Mouse (Mus musculus) forebrain, embryonic 12.5 days (tissue): ENCODE measurements at regions not wholly inside any gene's neighbourhood (a gene's known extent, or its start where the extent isn't known, plus 50 kb on each side); places are given as distances from the start of the nearest gene placed in this dataset.

Source experiments
- ATAC-seq: fragments of 200-750 bp; cut with Nextera tagmentation; 2 replicates; pipeline ENCODE4 v1.8.0; 2017; ENCODE audit warnings: moderate TSS enrichment; ENCODE audit not compliant: low FRiP score
- H3K27ac ChIP-seq: fragments of 300-500 bp; sonication (generic); 2 replicates; pipeline ENCODE4 v1.5.1; 2016; ENCODE audit warnings: mild to moderate bottlenecking
- H3K27me3 ChIP-seq: fragments of 300-500 bp; sonication (generic); 2 replicates; pipeline ENCODE4 v1.6.1; 2016; ENCODE audit warnings: mild to moderate bottlenecking
- H3K36me3 ChIP-seq: fragments of 300-500 bp; sonication (generic); replicated peaks from 2 replicates; pipeline ENCODE4 v1.6.1; 2016; ENCODE audit warnings: mild to moderate bottlenecking
- H3K4me1 ChIP-seq: fragments of 300-500 bp; sonication (generic); 2 replicates; pipeline ENCODE4 v1.6.1; 2016
- H3K4me2 ChIP-seq: fragments of 300-500 bp; sonication (generic); 2 replicates; pipeline ENCODE4 v1.6.1; 2016; ENCODE audit warnings: mild to moderate bottlenecking, moderate library complexity
- H3K4me3 ChIP-seq: fragments of 300-500 bp; sonication (generic); replicated peaks from 2 replicates; pipeline ENCODE4 v1.5.1; 2016; ENCODE audit warnings: mild to moderate bottlenecking
- H3K9ac ChIP-seq: fragments of 300-500 bp; sonication (generic); 2 replicates; pipeline ENCODE4 v1.6.1; 2016; ENCODE audit warnings: mild to moderate bottlenecking
- H3K9me3 ChIP-seq: fragments of 300-500 bp; sonication (generic); 2 replicates; pipeline ENCODE4 v1.6.1; 2016
- WGBS: fragments of 180-500 bp; shearing (Covaris S2); methylation state at CpG from one replicate; pipeline ENCODE4 v1.1.7; 2016; 5-methylcytosine and 5-hydroxymethylcytosine counted together

DNA sequence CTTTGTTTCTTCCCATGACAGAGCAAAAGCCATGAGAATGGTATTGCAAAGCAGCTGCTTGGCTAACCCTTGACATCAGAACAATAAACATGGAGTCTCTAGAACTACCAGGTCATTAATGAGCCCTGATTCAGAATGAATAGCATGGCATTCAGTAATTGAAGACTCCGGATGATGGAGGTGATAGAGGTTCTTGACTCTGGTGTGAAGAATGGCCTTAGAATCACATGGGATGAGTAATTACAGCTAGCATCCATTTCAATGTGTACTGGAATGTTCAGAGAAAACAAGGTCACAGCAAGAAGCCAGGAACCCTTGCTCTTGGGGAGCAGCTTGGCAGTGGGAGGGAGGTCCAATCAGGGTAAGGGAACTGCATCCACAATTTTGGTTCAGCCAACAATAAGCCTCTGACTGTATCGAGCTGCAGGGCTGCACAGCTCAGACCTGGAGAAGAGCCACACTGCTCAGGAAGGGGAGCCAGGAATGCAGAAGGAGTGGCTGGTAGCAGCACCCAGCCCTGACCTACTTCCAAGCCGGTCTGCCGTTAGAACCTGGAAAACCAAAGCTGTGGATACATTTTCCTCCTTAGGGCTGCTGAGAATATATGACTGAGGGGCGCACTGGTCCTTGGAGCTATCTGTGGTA is 275.1 kb downstream of the Maf start:
- no peak overlapping the region for H3K27ac ChIP-seq
- no peaks in the 10 kb centered on the region for H3K36me3 ChIP-seq
- H3K9ac ChIP-seq, result no peak overlapping the region
- H3K4me2 ChIP-seq, result no peak overlapping the region
- 78% methylated on average over 5 of the region's 5 CpGs for WGBS
- 0 out of 2 replicates have a peak, but pooled peaks cover 3% of the 10 kb centered on the region for H3K4me1 ChIP-seq
- no peak overlapping the region for H3K4me3 ChIP-seq
- peaks cover 10% of the 10 kb centered on the region; the same call in 1 of the 2 replicates for H3K27me3 ChIP-seq
- H3K9me3 ChIP-seq, result no peaks in the 10 kb centered on the region
- ATAC-seq, result no peak

DNA sequence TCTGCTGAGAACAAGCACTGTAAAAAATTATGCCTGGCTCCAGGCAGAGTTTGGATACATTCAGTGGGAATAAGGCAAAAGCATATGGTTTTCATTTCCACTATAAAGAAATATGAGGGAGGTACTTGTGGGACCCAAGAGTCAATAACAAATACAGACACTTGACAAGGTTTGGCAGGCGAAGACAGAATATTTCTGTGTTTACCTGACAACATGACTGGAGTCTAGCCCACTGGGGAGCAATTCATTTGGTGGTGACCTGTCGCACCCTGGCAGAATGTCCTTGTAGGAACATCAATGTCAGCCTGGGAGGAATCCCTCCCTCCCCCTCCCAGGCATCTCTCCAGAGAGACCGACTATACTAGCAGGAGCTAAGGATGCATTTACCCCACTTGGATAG is 276.8 kb downstream of the Maf start:
- ATAC-seq, result no peak
- Histone ChIP-seq H3K9ac (no peak overlapping the region), H3K36me3 (no peaks in the 10 kb centered on the region), H3K9me3 (no peaks in the 10 kb centered on the region), H3K27me3 (peaks cover 17% of the 10 kb centered on the region; the same call in 1 of the 2 replicates), H3K4me2 (no peak overlapping the region), H3K4me3 (no peak overlapping the region), H3K4me1 (peaks cover 4% of the 10 kb centered on the region), H3K27ac (no peak overlapping the region)
- WGBS, result 75% methylated on average over 3 of the region's 3 CpGs

DNA sequence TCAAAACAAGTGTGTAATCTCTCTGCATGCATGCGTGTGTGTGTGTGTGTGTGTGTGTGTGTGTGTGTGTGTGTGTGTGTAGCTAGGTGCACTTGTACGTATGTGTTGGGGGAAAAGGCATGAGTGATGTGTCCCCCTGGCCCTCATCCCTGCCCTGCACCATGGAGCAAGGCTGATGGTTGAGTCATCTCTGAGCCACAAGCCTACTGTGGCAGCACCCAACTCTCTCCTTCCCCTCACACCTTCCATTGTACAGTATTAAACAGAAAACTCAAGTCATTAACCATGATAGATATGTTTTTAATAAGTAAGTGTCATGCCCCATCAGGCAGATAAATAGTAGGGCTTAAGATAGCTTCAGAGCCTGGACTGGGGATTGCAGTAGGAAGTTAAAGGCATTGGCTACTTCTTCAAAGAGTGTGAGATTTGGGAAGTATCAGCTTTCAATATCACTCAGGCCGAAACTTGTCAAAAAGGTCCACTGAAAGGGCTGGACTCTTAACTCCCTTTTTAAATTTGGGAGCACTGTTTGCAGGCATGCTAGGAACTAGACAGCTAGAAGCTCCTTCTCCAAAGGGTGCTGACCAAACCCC is 278.2 kb downstream of the Maf start:
- Histone ChIP-seq H3K4me2 (no peak overlapping the region), H3K4me1 (peaks cover 13% of the 10 kb centered on the region), H3K36me3 (no peaks in the 10 kb centered on the region), H3K9ac (no peak overlapping the region), H3K9me3 (no peaks in the 10 kb centered on the region), H3K4me3 (no peak overlapping the region), H3K27ac (no peak overlapping the region), H3K27me3 (peaks cover 17% of the 10 kb centered on the region; the same call in 1 of the 2 replicates)
- 77% methylated on average over 3 of the region's 3 CpGs for WGBS
- ATAC-seq, result no peak

DNA sequence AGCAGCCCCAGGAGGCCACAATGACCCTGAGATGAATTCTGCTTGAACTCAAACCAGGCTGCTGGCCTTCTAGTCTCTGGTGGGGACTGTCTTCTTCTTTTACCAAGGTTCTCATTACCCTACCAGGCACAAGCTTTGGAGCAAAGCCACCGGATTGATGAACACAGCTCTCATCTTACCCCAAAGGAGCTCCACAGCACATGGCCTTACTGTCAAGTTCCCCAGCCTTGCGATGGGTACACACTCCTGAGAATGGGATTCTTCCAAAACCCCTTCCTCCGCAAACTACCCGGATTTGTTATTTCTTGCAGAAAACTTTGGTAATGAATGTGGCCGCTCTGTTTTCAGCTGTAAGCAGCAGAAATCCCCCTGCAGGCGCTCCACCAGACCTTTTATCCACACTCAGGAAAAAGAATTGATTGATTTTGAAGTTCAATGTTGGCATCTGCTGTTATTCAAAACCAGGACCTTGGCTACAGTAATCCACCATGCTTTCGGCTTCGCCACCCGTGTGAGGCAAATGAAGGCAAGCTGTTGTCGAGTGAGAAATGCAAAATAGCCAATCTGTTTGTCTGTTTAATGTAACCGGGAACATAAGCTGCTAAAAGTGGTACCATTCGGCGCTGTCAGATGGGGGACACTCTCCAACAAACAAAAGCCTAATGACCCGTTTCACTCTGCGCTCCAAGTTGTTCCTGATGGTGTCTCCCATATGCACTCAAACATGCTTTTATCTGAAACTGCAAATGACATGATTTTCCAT is 278.9 kb downstream of the Maf start:
- Histone ChIP-seq H3K9me3 (no peaks in the 10 kb centered on the region), H3K4me1 (peaks cover 13% of the 10 kb centered on the region), H3K36me3 (no peaks in the 10 kb centered on the region), H3K4me3 (no peak overlapping the region), H3K27me3 (peaks cover 23% of the 10 kb centered on the region; the same call in 1 of the 2 replicates), H3K27ac (no peak overlapping the region), H3K9ac (no peak overlapping the region), H3K4me2 (no peak overlapping the region)
- 69% methylated on average over 15 of the region's 15 CpGs for WGBS
- ATAC-seq, result no peak

DNA sequence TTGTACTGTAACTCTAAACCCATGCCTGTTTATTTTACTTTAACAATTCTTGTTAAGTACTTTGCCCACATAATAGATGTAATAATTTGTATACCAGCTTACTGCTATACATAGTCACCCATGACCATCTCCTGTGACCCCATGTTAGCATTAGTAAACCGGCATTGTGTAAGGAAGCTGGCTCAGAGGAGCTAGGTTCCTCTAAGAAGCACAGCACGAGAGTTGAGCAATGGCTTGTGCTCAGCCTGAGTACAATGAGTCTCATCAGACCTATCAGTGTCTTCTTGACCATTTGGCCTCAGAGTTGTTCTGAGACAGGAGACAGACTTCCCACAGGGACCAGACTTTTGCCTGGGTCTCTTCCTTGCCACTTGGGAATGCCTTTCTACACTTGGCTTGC is 279.6 kb downstream of the Maf start:
- no peak overlapping the region for H3K4me2 ChIP-seq
- peaks cover 13% of the 10 kb centered on the region for H3K4me1 ChIP-seq
- 82% methylated on average over 2 of the region's 2 CpGs for WGBS
- no peak for ATAC-seq
- no peaks in the 10 kb centered on the region for H3K36me3 ChIP-seq
- H3K9ac ChIP-seq, result no peak overlapping the region
- no peak overlapping the region for H3K4me3 ChIP-seq
- H3K27ac ChIP-seq, result no peak overlapping the region
- peaks cover 23% of the 10 kb centered on the region; the same call in 1 of the 2 replicates for H3K27me3 ChIP-seq
- H3K9me3 ChIP-seq, result no peaks in the 10 kb centered on the region

- H3K9ac ChIP-seq, result no peak overlapping the region
- no peak for ATAC-seq
- H3K9me3 ChIP-seq, result no peaks in the 10 kb centered on the region
- WGBS, result 68% methylated on average over 3 of the region's 3 CpGs
- peaks cover 23% of the 10 kb centered on the region; the same call in 1 of the 2 replicates for H3K27me3 ChIP-seq
- no peak overlapping the region for H3K4me2 ChIP-seq
- H3K36me3 ChIP-seq, result no peaks in the 10 kb centered on the region
- H3K4me1 ChIP-seq, result peaks cover 13% of the 10 kb centered on the region
- no peak overlapping the region for H3K27ac ChIP-seq
- no peak overlapping the region for H3K4me3 ChIP-seq
Measured at GRCm38 (mm10) chr8:115427490-115427889, 280.1 kb downstream of the Maf start.

DNA sequence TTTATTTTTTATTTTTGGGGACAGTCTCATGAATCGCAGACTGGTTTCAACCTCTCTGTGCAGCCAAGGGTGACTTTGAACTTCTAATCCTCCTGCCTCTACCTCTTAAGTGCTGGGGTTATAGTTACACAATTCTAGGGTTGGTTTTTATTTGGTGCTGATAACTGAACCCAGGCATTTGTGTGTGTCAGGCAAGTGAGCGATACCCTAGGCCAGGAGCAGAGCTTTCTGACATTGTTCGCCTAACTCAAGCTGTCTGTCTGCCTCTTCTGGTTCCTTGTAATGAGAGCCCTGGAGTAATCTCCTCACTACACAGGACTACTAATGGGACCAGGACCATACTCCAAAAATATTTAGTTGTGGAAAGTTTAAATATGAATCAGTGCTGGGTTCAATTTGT is 281.1 kb downstream of the Maf start:
- H3K4me1 ChIP-seq, result peaks cover 13% of the 10 kb centered on the region
- 78% methylated on average over 3 of the region's 3 CpGs for WGBS
- no peak overlapping the region for H3K4me3 ChIP-seq
- peaks cover 23% of the 10 kb centered on the region; the same call in 1 of the 2 replicates for H3K27me3 ChIP-seq
- no peak overlapping the region for H3K9ac ChIP-seq
- ATAC-seq, result no peak
- H3K9me3 ChIP-seq, result no peaks in the 10 kb centered on the region
- no peak overlapping the region for H3K4me2 ChIP-seq
- H3K36me3 ChIP-seq, result no peaks in the 10 kb centered on the region
- no peak overlapping the region for H3K27ac ChIP-seq

DNA sequence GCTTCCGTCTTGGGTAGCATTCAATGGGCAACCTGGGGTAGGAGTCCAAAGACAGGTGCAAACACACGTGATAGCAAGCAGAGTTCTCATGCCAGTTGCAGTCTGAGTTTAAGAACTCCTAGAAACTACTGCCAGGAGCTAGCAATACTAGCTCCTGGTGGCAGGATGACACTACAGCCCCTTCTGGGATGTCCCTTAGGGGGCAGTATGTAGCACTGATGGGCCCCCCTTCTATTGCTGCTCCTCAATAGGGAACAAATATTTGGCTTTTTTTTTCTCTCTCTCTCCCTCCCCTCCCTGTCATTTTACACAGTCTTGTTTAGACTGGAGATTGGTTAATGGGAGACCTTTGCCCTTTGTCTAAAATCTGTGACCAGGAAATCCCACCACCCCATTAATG is 282.2 kb downstream of the Maf start:
- Histone ChIP-seq H3K4me3 (no peak overlapping the region), H3K36me3 (no peaks in the 10 kb centered on the region), H3K9ac (no peak overlapping the region), H3K27ac (no peak overlapping the region), H3K4me2 (no peak overlapping the region), H3K4me1 (peaks cover 13% of the 10 kb centered on the region), H3K27me3 (peaks cover 23% of the 10 kb centered on the region; the same call in 1 of the 2 replicates), H3K9me3 (no peaks in the 10 kb centered on the region)
- 24% methylated on average over 2 of the region's 2 CpGs for whole genome bisulfite sequencing
- no peak for ATAC-seq

GRCm38 (mm10) chr8:115423682-115424081 is 283.9 kb downstream of the Maf start:
- Histone ChIP-seq H3K4me3 (no peak overlapping the region), H3K27me3 (peaks cover 20% of the 10 kb centered on the region; the same call in 1 of the 2 replicates), H3K4me1 (peaks cover 13% of the 10 kb centered on the region), H3K36me3 (no peaks in the 10 kb centered on the region), H3K9me3 (no peaks in the 10 kb centered on the region), H3K4me2 (no peak overlapping the region), H3K27ac (no peak overlapping the region), H3K9ac (no peak overlapping the region)
- ATAC-seq, result no peak
- WGBS, result 90% methylated on average over 2 of the region's 2 CpGs

GRCm38 (mm10) chr8:115423056-115423455 is 284.5 kb downstream of the Maf start:
- Histone ChIP-seq H3K4me3 (no peak overlapping the region), H3K36me3 (no peaks in the 10 kb centered on the region), H3K4me2 (no peak overlapping the region), H3K27ac (no peak overlapping the region), H3K9me3 (no peaks in the 10 kb centered on the region), H3K9ac (no peak overlapping the region), H3K27me3 (peaks cover 16% of the 10 kb centered on the region; the same call in 1 of the 2 replicates), H3K4me1 (peaks cover 13% of the 10 kb centered on the region)
- no peak for ATAC-seq
- WGBS, result 88% methylated on average over 5 of the region's 5 CpGs

DNA sequence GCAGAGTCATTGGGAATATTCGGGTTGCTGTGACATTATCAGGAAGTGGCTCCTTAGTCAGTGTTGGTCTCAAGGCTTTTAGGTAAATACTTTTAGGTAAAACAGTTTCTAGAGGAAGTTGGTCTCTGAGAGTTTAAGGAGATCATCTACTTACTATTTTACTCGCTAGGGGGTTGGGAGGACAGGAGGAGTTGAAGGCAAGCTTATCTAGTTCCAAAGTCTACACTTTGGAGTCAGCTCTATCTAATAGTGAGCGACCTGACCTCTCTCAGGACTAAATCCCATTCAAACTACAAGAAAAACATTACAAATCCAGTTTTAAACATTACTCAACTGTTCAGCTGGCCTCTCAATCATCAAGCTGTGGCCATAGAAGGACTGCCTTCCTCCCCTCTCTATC is 287.1 kb downstream of the Maf start:
- no peak for ATAC-seq
- WGBS, result 81% methylated on average over 3 of the region's 3 CpGs
- Histone ChIP-seq H3K9ac (no peak overlapping the region), H3K27me3 (peaks cover 7% of the 10 kb centered on the region), H3K36me3 (no peaks in the 10 kb centered on the region), H3K4me2 (no peak overlapping the region), H3K4me3 (no peak overlapping the region), H3K27ac (no peak overlapping the region), H3K9me3 (no peaks in the 10 kb centered on the region), H3K4me1 (peaks cover 9% of the 10 kb centered on the region)

DNA sequence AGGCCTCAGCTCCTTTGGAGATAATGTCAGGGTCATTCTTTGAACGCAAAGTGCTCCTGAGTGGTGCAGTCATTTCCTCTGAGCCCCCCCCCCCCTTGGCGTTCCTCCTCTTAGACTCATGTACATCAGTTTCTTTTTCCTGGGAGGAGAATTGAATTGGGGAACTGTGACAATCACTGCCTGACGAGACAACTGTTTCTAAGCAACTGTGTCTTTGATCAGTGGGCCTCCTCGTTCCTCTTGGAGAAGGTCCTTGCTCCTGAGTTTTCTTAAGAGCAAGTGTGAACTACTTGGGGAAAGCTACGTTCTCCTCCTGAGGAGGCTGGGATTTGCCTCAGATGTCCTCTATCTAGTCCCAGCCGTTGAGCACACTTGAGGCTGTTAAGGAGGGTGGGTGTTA is 287.5 kb downstream of the Maf start:
- ATAC-seq, result no peak
- H3K27me3 ChIP-seq, result peaks cover 7% of the 10 kb centered on the region
- no peak overlapping the region for H3K9ac ChIP-seq
- H3K4me2 ChIP-seq, result no peak overlapping the region
- H3K27ac ChIP-seq, result no peak overlapping the region
- peaks cover 5% of the 10 kb centered on the region for H3K4me1 ChIP-seq
- H3K4me3 ChIP-seq, result no peak overlapping the region
- no peaks in the 10 kb centered on the region for H3K9me3 ChIP-seq
- H3K36me3 ChIP-seq, result no peaks in the 10 kb centered on the region
- WGBS, result 55% methylated on average over 6 of the region's 6 CpGs
